Mouse (Mus musculus) limb, embryonic 14.5 days (tissue): ENCODE measurements at regions not wholly inside any gene's neighbourhood (a gene's known extent, or its start where the extent isn't known, plus 50 kb on each side); places are given as distances from the start of the nearest gene placed in this dataset.

ENCODE experiments used
- ATAC-seq: fragments of 200-750 bp; cut with Nextera tagmentation; 2 replicates; pipeline ENCODE4 v1.8.0; 2017; ENCODE audit warnings: low read depth, moderate number of reproducible peaks, moderate TSS enrichment; ENCODE audit not compliant: low FRiP score
- DNase-seq: peaks from one replicate; pipeline ENCODE4 v3.0.0-alpha.2; 2015; ENCODE audit warnings: low spot score
- H3K27ac ChIP-seq: fragments of 300-500 bp; sonication (generic); replicated peaks from 2 replicates; pipeline ENCODE4 v1.5.1; 2014; ENCODE audit warnings: low read depth, mild to moderate bottlenecking, low read length, moderate library complexity, mixed read lengths
- H3K27me3 ChIP-seq: fragments of 300-500 bp; sonication (generic); 2 replicates; pipeline ENCODE4 v1.6.1; 2014; ENCODE audit warnings: low read length, mixed read lengths; ENCODE audit not compliant: control insufficient read depth, insufficient read depth
- H3K36me3 ChIP-seq: fragments of 300-500 bp; sonication (generic); 2 replicates; pipeline ENCODE4 v1.6.1; 2014; ENCODE audit warnings: mild to moderate bottlenecking, low read length, moderate library complexity, mixed read lengths; ENCODE audit not compliant: control insufficient read depth, insufficient read depth
- H3K4me1 ChIP-seq: fragments of 300-500 bp; sonication (generic); 2 replicates; pipeline ENCODE4 v1.6.1; 2014; ENCODE audit warnings: antibody characterized with exemption, low read length, mixed read lengths; ENCODE audit not compliant: control insufficient read depth, insufficient read depth
- H3K4me2 ChIP-seq: fragments of 300-500 bp; sonication (generic); replicated peaks from 2 replicates; pipeline ENCODE4 v1.6.1; 2014; ENCODE audit warnings: low read depth, mild to moderate bottlenecking, low read length, moderate library complexity; ENCODE audit not compliant: severe bottlenecking
- H3K4me3 ChIP-seq: fragments of 300-500 bp; sonication (generic); replicated peaks from 2 replicates; pipeline ENCODE4 v1.5.1; 2014; ENCODE audit warnings: low read length
- H3K9ac ChIP-seq: fragments of 300-500 bp; sonication (generic); 2 replicates; pipeline ENCODE4 v1.6.1; 2014; ENCODE audit warnings: mild to moderate bottlenecking, low read depth, low read length, moderate library complexity; ENCODE audit not compliant: severe bottlenecking
- H3K9me3 ChIP-seq: fragments of 300-500 bp; sonication (generic); 2 replicates; pipeline ENCODE4 v1.6.1; 2016; ENCODE audit warnings: low read length; ENCODE audit not compliant: control insufficient read depth
- POLR2A ChIP-seq: fragments of 200-500 bp; IDR thresholded peaks from 2 replicates; pipeline ENCODE4 v1.8.0; 2012; ENCODE audit warnings: inconsistent platforms, mild to moderate bottlenecking, moderate library complexity, borderline replicate concordance; ENCODE audit not compliant: insufficient read depth, insufficient read length; ENCODE audit errors: extremely low read depth
- WGBS: fragments of 180-500 bp; shearing (Covaris S2); extraction: QIAGEN DNeasy Blood & Tissue Kit; methylation state at CpG from one replicate; pipeline ENCODE4 v1.1.7; 2014; 5-methylcytosine and 5-hydroxymethylcytosine counted together

GRCm38 (mm10) chr16:24185989-24186388 lies 197.3 kb upstream of the Bcl6 start:
- no peaks in the 10 kb centered on the region for H3K27me3 ChIP-seq
- no peak overlapping the region for H3K4me2 ChIP-seq
- no peak overlapping the region for H3K9ac ChIP-seq
- DNase-seq: no peak
- whole genome bisulfite sequencing: 63% methylated on average over 6 of the region's 6 CpGs
- no peak for ATAC-seq
- no peak overlapping the region for H3K27ac ChIP-seq
- TF ChIP-seq POLR2A: no peak
- H3K36me3 ChIP-seq: no peaks in the 10 kb centered on the region
- no peaks in the 10 kb centered on the region for H3K4me1 ChIP-seq
- H3K9me3 ChIP-seq: no peaks in the 10 kb centered on the region
- no peak overlapping the region for H3K4me3 ChIP-seq

DNA sequence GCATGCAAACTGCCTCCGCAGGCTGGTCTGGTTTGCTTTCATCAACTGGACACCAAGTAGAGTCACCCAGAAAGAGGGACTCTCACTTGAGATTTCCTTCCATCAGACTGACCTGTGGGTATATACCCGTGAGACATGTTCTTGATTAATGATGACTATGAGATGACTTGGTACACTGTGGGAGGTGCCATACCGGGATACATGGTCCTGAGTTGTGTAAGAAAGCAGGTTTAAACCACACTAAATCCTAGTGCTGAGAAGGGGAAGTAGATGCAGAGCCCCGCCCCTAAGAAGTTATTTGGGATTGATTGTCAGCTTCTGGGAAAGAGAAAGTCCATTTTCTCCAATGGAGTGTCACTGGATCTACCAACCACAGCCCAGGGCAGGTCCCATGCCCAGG lies 196.2 kb upstream of the Bcl6 start:
- Histone ChIP-seq H3K9me3 (no peaks in the 10 kb centered on the region), H3K4me3 (no peak overlapping the region), H3K4me2 (no peak overlapping the region), H3K9ac (no peak overlapping the region), H3K4me1 (no peaks in the 10 kb centered on the region), H3K27me3 (no peaks in the 10 kb centered on the region), H3K36me3 (no peaks in the 10 kb centered on the region), H3K27ac (no peak overlapping the region)
- DNase-seq (no peak), ATAC-seq (no peak)
- no peak for TF ChIP-seq POLR2A
- 82% methylated on average over 4 of the region's 4 CpGs for WGBS

GRCm38 (mm10) chr16:24183216-24183615 lies 194.6 kb upstream of the Bcl6 start:
- ATAC-seq (no peak), DNase-seq (no peak)
- no peak for TF ChIP-seq POLR2A
- Histone ChIP-seq H3K27ac (no peak overlapping the region), H3K36me3 (no peaks in the 10 kb centered on the region), H3K4me2 (no peak overlapping the region), H3K9ac (no peak overlapping the region), H3K4me3 (no peak overlapping the region), H3K4me1 (no peaks in the 10 kb centered on the region), H3K27me3 (no peaks in the 10 kb centered on the region), H3K9me3 (no peaks in the 10 kb centered on the region)
- 78% methylated on average over 3 of the region's 3 CpGs for WGBS

DNA sequence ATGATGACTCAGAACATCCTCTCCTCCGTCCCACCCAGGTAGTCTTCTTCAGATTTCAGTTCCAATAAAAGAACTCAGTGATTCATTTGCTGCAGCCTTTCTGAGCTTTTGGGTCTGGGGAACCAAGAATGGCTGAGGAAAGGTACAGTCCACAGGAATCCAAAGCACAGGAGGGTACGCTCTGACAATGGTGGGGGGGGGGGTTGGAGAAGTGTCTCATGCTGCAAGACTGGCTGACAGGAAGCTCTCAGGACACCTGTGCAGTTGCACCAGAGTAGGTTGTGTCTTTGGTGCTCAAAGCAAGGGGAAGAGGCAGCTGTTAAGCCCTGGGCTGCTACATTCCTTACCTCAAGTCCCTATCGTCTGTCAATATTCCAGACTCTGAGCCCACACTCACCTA lies 192.7 kb upstream of the Bcl6 start:
- Histone ChIP-seq H3K9ac (no peak overlapping the region), H3K4me2 (no peak overlapping the region), H3K36me3 (no peaks in the 10 kb centered on the region), H3K9me3 (no peaks in the 10 kb centered on the region), H3K27ac (no peak overlapping the region), H3K27me3 (no peaks in the 10 kb centered on the region), H3K4me3 (no peak overlapping the region), H3K4me1 (no peaks in the 10 kb centered on the region)
- 74% methylated on average over 3 of the region's 3 CpGs for WGBS
- no peak for TF ChIP-seq POLR2A
- no peak for DNase-seq
- no peak for ATAC-seq

GRCm38 (mm10) chr16:24180666-24181065 lies 192.0 kb upstream of the Bcl6 start:
- H3K4me1 ChIP-seq: no peaks in the 10 kb centered on the region
- WGBS: 81% methylated on average over 5 of the region's 5 CpGs
- ATAC-seq (no peak), DNase-seq (no peak)
- H3K36me3 ChIP-seq: no peaks in the 10 kb centered on the region
- no peaks in the 10 kb centered on the region for H3K9me3 ChIP-seq
- no peak overlapping the region for H3K4me2 ChIP-seq
- no peak overlapping the region for H3K4me3 ChIP-seq
- H3K27me3 ChIP-seq: no peaks in the 10 kb centered on the region
- TF ChIP-seq POLR2A: no peak
- H3K9ac ChIP-seq: no peak overlapping the region
- H3K27ac ChIP-seq: no peak overlapping the region

- Histone ChIP-seq H3K4me2 (no peak overlapping the region), H3K4me1 (no peaks in the 10 kb centered on the region), H3K4me3 (no peak overlapping the region), H3K27ac (no peak overlapping the region), H3K9me3 (no peaks in the 10 kb centered on the region), H3K27me3 (no peaks in the 10 kb centered on the region), H3K36me3 (no peaks in the 10 kb centered on the region), H3K9ac (no peak overlapping the region)
- DNase-seq: no peak
- TF ChIP-seq POLR2A: no peak
- no peak for ATAC-seq
- 71% methylated on average over 2 of the region's 2 CpGs for WGBS
Measured at GRCm38 (mm10) chr16:24177564-24177963, 188.9 kb upstream of the Bcl6 start.
